Mouse (Mus musculus) megakaryocyte, embryonic 14.5 days (primary cell): Measurements from ENCODE around the gene Scgb1b2. TPM values are rescaled to one million over a fixed set of nuclear protein-coding genes. Genes with fewer than 3 reads are reported as not detected.

ENCODE experiments used
- H3K27me3 ChIP-seq: replicated peaks from 2 replicates; pipeline ENCODE3; 2012; ENCODE audit warnings: inconsistent platforms
- H3K36me3 ChIP-seq: replicated peaks from 2 replicates; pipeline ENCODE3; 2012; ENCODE audit warnings: low read length, inconsistent platforms, mixed read lengths
- H3K4me1 ChIP-seq: 2 replicates; pipeline ENCODE4 v1.6.1; 2012; ENCODE audit warnings: inconsistent platforms
- H3K4me3 ChIP-seq: replicated peaks from 2 replicates; pipeline ENCODE3; 2012; ENCODE audit warnings: moderate library complexity, mild to moderate bottlenecking, inconsistent platforms
- H3K9me3 ChIP-seq: 2 replicates; pipeline ENCODE4 v1.6.1; 2012; ENCODE audit warnings: inconsistent platforms
- FLI1 ChIP-seq: IDR thresholded peaks from 2 replicates; pipeline ENCODE4 v1.6.1; 2012; ENCODE audit warnings: low read length, inconsistent platforms, mixed read lengths
- GATA1 ChIP-seq: IDR thresholded peaks from 3 replicates; pipeline ENCODE4 v1.6.1; 2012; ENCODE audit warnings: mixed read lengths, low read length, inconsistent platforms, borderline replicate concordance
- polyA plus RNA-seq: library from polyadenylated mRNA; stranded (reverse); fragments of >175 nt; gene quantifications from 2 replicates; pipeline ENCODE4 v1.2.3, GENCODE M21; 2012; ENCODE audit warnings: low replicate concordance; ENCODE audit not compliant: insufficient read depth

Gene Scgb1b2
- polyA plus RNA-seq = not detected in 2 replicates

GRCm38 (mm10) chr7:31291721-31292120 lies at the start of gene Scgb1b2:
Scgb1b2 (minus strand) TSS chr7:31291821.
- Histone ChIP-seq H3K4me3 (no peak within 1 kb of the TSS), H3K4me1 (no peaks in the 10 kb centered on the region), H3K9me3 (0 out of 2 replicates have a peak, but pooled peaks cover 4% of the 10 kb centered on the region), H3K27me3 (no peaks in the 10 kb centered on the region), H3K36me3 (no peaks in the 10 kb centered on the region)
- TF ChIP-seq GATA1 (no peak), FLI1 (no peak)

GRCm38 (mm10) chr7:31290208-31290607 lies 1.4 kb downstream of the Scgb1b2 start, which contains the start of gene Scgb2b2:
Scgb2b2 (plus strand) TSS chr7:31290508.
- Histone ChIP-seq H3K4me3 (no peak within 1 kb of the TSS), H3K9me3 (0 out of 2 replicates have a peak, but pooled peaks cover 4% of the 10 kb centered on the region), H3K4me1 (no peaks in the 10 kb centered on the region), H3K36me3 (no peaks in the 10 kb centered on the region), H3K27me3 (no peaks in the 10 kb centered on the region)
- TF ChIP-seq GATA1 (no peak), FLI1 (no peak)

Other genes starting within 250 kb of the Scgb1b2 start
- gene Fxyd5, start 249.3 kb downstream of the Scgb1b2 start, polyA plus RNA-seq = 2,043 and 2,688 TPM in 2 replicates
- 1.0 TPM in 1 of 2 replicates, not detected in the other for gene Fxyd7, start 240.4 kb downstream of the Scgb1b2 start, polyA plus RNA-seq
- not detected in 2 replicates for gene Fxyd1, start 234.6 kb downstream of the Scgb1b2 start, polyA plus RNA-seq
- 0.23 and 0.67 TPM in 2 replicates for gene Lgi4, start 232.5 kb downstream of the Scgb1b2 start, polyA plus RNA-seq
- not detected in 2 replicates for gene Fxyd3, start 215.1 kb downstream of the Scgb1b2 start, polyA plus RNA-seq
- 1.8 TPM in 1 of 2 replicates, not detected in the other for gene Hpn, start 176.5 kb downstream of the Scgb1b2 start, polyA plus RNA-seq
- gene Scn1b, start 164.8 kb downstream of the Scgb1b2 start, polyA plus RNA-seq = 8.8 and 28.4 TPM in 2 replicates
- gene Gramd1a, start 135.9 kb downstream of the Scgb1b2 start, polyA plus RNA-seq = 122 and 287 TPM in 2 replicates
- not detected in 2 replicates for gene Scgb2b2, start 1.3 kb downstream of the Scgb1b2 start, polyA plus RNA-seq
- gene Scgb2b3, start 70.3 kb upstream of the Scgb1b2 start, polyA plus RNA-seq = not detected in 2 replicates
- gene Scgb1b3, start 83.8 kb upstream of the Scgb1b2 start, polyA plus RNA-seq = not detected in 2 replicates